Mouse (Mus musculus): ENCODE results near the gene Ccnc. TPM values are rescaled to one million over a fixed set of nuclear protein-coding genes. Genes with fewer than 3 reads are reported as not detected.

Ccnc gene
- polyA plus RNA-seq, 1 experiment from 2014 or later, result 71.5 TPM

DNA sequence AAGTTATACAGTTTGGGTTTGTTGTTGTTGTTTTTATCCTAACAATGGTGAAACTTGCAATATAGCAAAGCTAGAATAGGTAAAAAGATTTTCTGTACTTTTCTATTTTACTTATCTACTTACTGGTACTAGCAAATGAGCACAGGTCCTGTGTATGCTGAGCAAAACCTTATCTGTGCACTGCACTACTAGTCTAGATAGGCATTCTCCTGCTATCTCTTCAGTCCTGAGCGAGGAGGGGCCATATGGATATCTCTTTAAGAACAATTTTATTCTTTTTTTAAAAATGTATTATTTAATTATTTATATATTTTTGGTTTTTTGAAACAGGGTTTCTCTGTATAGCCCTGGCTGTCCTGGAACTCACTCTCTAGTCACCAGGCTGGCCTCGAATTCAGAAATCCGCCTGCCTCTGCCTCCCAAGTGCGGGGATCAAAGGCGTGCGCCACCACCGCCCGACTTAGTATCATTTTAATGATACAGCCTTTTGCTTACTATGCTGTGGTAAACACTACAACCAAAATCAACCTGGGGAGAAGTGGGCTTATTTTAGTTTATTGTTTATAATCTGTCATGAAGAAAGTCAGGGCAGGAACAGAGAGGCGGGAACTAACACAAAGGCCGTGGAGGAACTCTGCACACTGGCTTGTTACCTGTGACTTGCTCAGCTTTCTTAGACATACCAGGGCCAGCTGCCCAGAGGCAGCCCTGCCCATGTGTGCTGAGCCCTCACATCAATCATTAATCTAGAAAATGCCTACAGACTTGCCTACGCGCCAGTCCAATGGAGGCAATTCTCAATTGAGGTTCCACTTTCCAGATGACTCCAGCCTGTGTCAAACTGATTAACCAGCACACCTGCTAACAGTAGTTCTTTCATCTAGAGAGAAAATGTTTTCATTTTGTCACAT is 53.6 kb downstream of the Ccnc start:
- 97% methylated on average over 12 of the region's 12 CpGs for WGBS
- Histone ChIP-seq H3K36me3 (ENCODE audit: control insufficient read depth, insufficient read depth, low read length) (peaks cover 23% of the 10 kb centered on the region; the same call in 1 of the 2 replicates), H3K4me1 (ENCODE audit: control insufficient read depth, insufficient read depth, low read length) (peaks cover 3% of the 10 kb centered on the region; the same call in 1 of the 2 replicates), H3K27ac (ENCODE audit: low read depth, low read length) (no peak overlapping the region), H3K9me3 (ENCODE audit: control insufficient read depth, low read length) (no peaks in the 10 kb centered on the region), H3K27me3 (ENCODE audit: control insufficient read depth, insufficient read depth, low read length) (no peaks in the 10 kb centered on the region), H3K4me2 (ENCODE audit: low read depth, low read length) (no peak overlapping the region), H3K9ac (replicated peaks; ENCODE audit: low read depth, low read length) (no peak overlapping the region), H3K4me3 (ENCODE audit: low read depth, low read length) (no peak overlapping the region)
- no peak for ATAC-seq (ENCODE audit: low read depth)

DNA sequence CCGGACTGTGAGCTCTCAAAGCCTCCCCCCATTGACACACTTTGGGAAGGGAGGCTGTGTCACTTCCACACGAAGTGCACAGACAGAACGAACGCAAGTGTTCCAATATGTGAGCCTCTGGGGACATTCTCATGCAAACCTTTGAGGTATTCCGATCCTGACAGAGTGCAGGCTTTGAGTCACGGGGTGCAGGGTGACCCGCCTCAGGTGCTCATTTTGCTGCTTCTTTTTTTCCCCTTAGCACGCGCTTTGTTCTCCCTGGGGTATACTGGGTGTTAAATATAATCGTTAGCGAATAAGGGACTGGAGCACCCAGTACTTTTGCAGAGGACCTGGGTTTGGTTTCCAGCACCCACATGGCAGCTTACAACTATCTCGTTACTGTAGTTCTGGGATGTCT is 58.8 kb downstream of the Ccnc start:
- Histone ChIP-seq H3K9me3 (ENCODE audit: control insufficient read depth, low read length) (no peaks in the 10 kb centered on the region), H3K27me3 (ENCODE audit: control insufficient read depth, insufficient read depth, low read length) (no peaks in the 10 kb centered on the region), H3K27ac (ENCODE audit: low read depth, low read length) (no peak overlapping the region), H3K4me2 (ENCODE audit: low read depth, low read length) (no peak overlapping the region), H3K4me1 (ENCODE audit: control insufficient read depth, insufficient read depth, low read length) (no peaks in the 10 kb centered on the region), H3K4me3 (ENCODE audit: low read depth, low read length) (no peak overlapping the region), H3K9ac (replicated peaks; ENCODE audit: low read depth, low read length) (no peak overlapping the region), H3K36me3 (ENCODE audit: control insufficient read depth, insufficient read depth, low read length) (peaks cover 28% of the 10 kb centered on the region; the same call in 1 of the 2 replicates)
- 98% methylated on average over 12 of the region's 12 CpGs for WGBS
- no peak for ATAC-seq (ENCODE audit: low read depth)

DNA sequence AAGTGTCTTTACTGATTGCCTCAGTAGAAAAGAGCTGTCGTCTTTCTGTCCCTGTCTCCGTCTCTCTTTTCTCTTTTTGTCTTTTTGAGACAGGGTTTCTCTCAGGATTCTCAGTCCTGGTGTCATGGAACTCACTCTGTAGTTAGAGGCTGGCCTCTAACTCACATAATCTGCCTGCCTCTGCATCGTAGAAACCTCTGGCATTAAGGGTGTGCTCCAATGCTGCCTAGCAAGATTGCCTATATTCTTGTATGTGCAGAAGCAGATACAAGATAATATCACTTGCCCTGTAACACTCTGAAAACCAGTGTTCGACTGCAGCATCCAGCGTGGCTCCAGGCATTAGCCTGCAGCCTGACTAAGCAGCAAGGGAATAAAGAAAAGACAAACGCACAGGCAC is 61.4 kb downstream of the Ccnc start:
- Histone ChIP-seq H3K4me1 (ENCODE audit: control insufficient read depth, insufficient read depth, low read length) (no peaks in the 10 kb centered on the region), H3K27me3 (ENCODE audit: control insufficient read depth, insufficient read depth, low read length) (no peaks in the 10 kb centered on the region), H3K9ac (replicated peaks; ENCODE audit: low read depth, low read length) (no peak overlapping the region), H3K9me3 (ENCODE audit: control insufficient read depth, low read length) (no peaks in the 10 kb centered on the region), H3K4me2 (ENCODE audit: low read depth, low read length) (no peak overlapping the region), H3K27ac (ENCODE audit: low read depth, low read length) (no peak overlapping the region), H3K4me3 (ENCODE audit: low read depth, low read length) (no peak overlapping the region), H3K36me3 (ENCODE audit: control insufficient read depth, insufficient read depth, low read length) (peaks cover 16% of the 10 kb centered on the region; the same call in 1 of the 2 replicates)
- WGBS, result 89% methylated on average over 6 of the region's 6 CpGs
- no peak for ATAC-seq (ENCODE audit: low read depth)

DNA sequence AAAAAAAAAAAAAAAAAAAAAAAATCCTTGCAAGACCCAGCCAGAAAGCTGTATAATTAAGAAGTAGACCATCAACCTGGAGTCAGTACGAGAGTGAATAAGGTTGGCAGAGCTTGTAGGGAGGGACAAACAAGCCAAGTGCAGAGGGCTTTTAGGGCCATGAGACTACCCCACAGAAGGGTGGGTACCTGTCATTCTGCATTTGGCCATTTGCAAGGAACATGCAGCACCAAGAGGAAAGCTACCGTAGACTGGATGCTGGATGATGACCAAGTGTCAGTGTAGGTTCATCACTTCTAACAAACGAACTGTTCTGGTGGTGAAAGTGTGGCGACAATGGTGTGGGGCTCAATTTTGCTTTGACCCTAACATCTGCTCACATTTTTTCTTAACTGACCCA is 62.3 kb downstream of the Ccnc start:
- Histone ChIP-seq H3K4me2 (ENCODE audit: low read depth, low read length) (no peak overlapping the region), H3K27ac (ENCODE audit: low read depth, low read length) (no peak overlapping the region), H3K4me3 (ENCODE audit: low read depth, low read length) (no peak overlapping the region), H3K9ac (replicated peaks; ENCODE audit: low read depth, low read length) (no peak overlapping the region), H3K9me3 (ENCODE audit: control insufficient read depth, low read length) (no peaks in the 10 kb centered on the region), H3K4me1 (ENCODE audit: control insufficient read depth, insufficient read depth, low read length) (no peaks in the 10 kb centered on the region), H3K36me3 (ENCODE audit: control insufficient read depth, insufficient read depth, low read length) (peaks cover 15% of the 10 kb centered on the region; the same call in 1 of the 2 replicates), H3K27me3 (ENCODE audit: control insufficient read depth, insufficient read depth, low read length) (no peaks in the 10 kb centered on the region)
- no peak for ATAC-seq (ENCODE audit: low read depth)
- WGBS, result 94% methylated on average over 4 of the region's 4 CpGs

DNA sequence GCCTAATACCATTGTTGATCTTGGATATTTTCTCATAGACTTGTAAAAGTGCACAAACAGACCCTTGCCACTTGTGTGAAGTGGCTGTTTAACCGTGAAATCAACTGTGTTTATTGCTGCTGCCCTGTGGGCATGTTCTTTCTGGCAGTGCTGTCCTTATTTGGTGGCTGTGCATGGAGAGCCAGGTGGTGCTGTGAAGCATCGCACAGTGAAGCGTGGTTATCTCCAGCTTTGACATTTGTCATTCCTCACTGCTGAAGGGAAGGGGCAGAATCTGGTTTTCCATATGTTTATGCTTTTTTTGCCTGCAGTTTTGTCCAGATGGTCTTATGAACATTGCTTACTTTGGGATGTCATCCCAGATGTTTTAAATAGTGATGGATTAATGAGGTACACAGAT is 66.1 kb downstream of the Ccnc start:
- Histone ChIP-seq H3K4me3 (ENCODE audit: low read depth, low read length) (no peak overlapping the region), H3K4me2 (ENCODE audit: low read depth, low read length) (no peak overlapping the region), H3K27me3 (ENCODE audit: control insufficient read depth, insufficient read depth, low read length) (no peaks in the 10 kb centered on the region), H3K9ac (replicated peaks; ENCODE audit: low read depth, low read length) (no peak overlapping the region), H3K9me3 (ENCODE audit: control insufficient read depth, low read length) (no peaks in the 10 kb centered on the region), H3K4me1 (ENCODE audit: control insufficient read depth, insufficient read depth, low read length) (no peaks in the 10 kb centered on the region), H3K36me3 (ENCODE audit: control insufficient read depth, insufficient read depth, low read length) (0 out of 2 replicates have a peak, but pooled peaks cover 1% of the 10 kb centered on the region), H3K27ac (ENCODE audit: low read depth, low read length) (no peak overlapping the region)
- ATAC-seq (ENCODE audit: low read depth), result peak; percentile 78; the same call in 1 of the 2 replicates
- WGBS, result 31% methylated on average over 3 of the region's 3 CpGs

DNA sequence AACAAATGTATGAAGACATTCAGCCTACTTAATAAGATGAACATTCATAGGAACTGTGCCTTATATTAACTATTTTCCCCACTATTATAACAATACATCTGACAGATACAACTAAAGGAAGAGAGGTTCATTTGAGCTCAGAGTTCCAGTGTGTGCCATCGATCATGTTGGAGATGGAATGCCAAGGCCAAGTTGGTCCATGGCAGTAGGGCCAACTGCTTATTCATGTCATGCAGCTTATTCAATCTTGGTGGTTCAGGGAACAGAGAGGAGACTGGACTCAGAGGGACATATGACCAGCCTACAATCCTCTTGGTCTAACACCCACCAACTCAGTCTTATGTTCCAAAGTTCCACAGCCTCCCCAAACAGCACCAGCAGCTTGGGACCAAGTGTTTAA is 73.5 kb downstream of the Ccnc start:
- no peaks in the 10 kb centered on the region for H3K9me3 ChIP-seq (ENCODE audit: control insufficient read depth, low read length)
- 95% methylated on average over 1 of the region's 1 CpGs for WGBS
- H3K4me1 ChIP-seq (ENCODE audit: control insufficient read depth, insufficient read depth, low read length), result no peaks in the 10 kb centered on the region
- no peak for ATAC-seq (ENCODE audit: low read depth)
- H3K36me3 ChIP-seq (ENCODE audit: control insufficient read depth, insufficient read depth, low read length), result peaks cover 14% of the 10 kb centered on the region; the same call in 1 of the 2 replicates
- no peaks in the 10 kb centered on the region for H3K27me3 ChIP-seq (ENCODE audit: control insufficient read depth, insufficient read depth, low read length)
- no peak overlapping the region for H3K4me3 ChIP-seq (ENCODE audit: low read depth, low read length)
- H3K4me2 ChIP-seq (ENCODE audit: low read depth, low read length), result no peak overlapping the region
- H3K27ac ChIP-seq (ENCODE audit: low read depth, low read length), result no peak overlapping the region
- no peak overlapping the region for H3K9ac ChIP-seq (replicated peaks; ENCODE audit: low read depth, low read length)

DNA sequence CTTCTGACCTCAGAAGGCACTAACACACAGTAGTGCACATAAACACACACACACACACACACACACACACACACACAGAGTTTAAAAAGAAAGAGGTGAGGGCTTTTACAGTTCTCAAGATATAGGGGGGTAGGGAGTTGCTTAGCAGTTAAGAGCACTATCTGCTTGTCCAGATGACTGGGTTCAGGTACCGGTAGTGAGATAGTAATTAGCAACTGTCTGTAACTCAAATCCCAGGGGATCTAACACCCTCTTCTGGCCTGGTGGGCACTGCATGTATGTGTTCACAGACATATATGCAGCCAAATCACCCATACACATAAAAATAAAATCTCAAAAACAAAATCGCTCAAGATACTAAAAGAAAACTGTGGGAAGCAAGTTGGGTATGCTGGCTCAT is 74.1 kb downstream of the Ccnc start:
- ATAC-seq (ENCODE audit: low read depth), result no peak
- Histone ChIP-seq H3K27me3 (ENCODE audit: control insufficient read depth, insufficient read depth, low read length) (no peaks in the 10 kb centered on the region), H3K4me3 (ENCODE audit: low read depth, low read length) (no peak overlapping the region), H3K4me1 (ENCODE audit: control insufficient read depth, insufficient read depth, low read length) (no peaks in the 10 kb centered on the region), H3K36me3 (ENCODE audit: control insufficient read depth, insufficient read depth, low read length) (peaks cover 14% of the 10 kb centered on the region; the same call in 1 of the 2 replicates), H3K4me2 (ENCODE audit: low read depth, low read length) (no peak overlapping the region), H3K27ac (ENCODE audit: low read depth, low read length) (no peak overlapping the region), H3K9ac (replicated peaks; ENCODE audit: low read depth, low read length) (no peak overlapping the region), H3K9me3 (ENCODE audit: control insufficient read depth, low read length) (no peaks in the 10 kb centered on the region)
- WGBS, result 96% methylated on average over 2 of the region's 2 CpGs

DNA sequence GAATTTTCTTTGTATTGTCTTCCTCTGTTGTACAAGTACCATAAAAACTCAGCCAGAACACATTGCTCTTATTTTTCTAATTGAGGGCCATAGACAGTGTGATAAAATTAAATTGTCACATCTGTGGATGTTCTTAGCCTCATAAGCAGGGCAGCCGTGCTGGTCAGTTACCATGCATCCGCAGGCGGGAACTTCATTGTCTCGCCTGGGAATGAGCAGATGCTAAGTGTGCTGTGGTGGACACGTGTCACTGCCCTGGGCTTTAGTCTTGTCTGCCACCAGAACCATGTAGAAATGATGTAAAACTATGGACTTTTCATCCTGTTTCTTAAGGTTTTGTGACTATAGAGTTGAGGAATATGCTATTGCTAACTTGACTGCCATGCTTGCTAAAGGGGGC is 79.7 kb downstream of the Ccnc start:
- Histone ChIP-seq H3K36me3 (ENCODE audit: control insufficient read depth, insufficient read depth, low read length) (peaks cover 8% of the 10 kb centered on the region), H3K4me2 (ENCODE audit: low read depth, low read length) (no peak overlapping the region), H3K4me3 (ENCODE audit: low read depth, low read length) (no peak overlapping the region), H3K27me3 (ENCODE audit: control insufficient read depth, insufficient read depth, low read length) (no peaks in the 10 kb centered on the region), H3K9me3 (ENCODE audit: control insufficient read depth, low read length) (no peaks in the 10 kb centered on the region), H3K4me1 (ENCODE audit: control insufficient read depth, insufficient read depth, low read length) (no peaks in the 10 kb centered on the region), H3K27ac (ENCODE audit: low read depth, low read length) (no peak overlapping the region), H3K9ac (replicated peaks; ENCODE audit: low read depth, low read length) (no peak overlapping the region)
- 44% methylated on average over 5 of the region's 5 CpGs for WGBS
- peak; percentile 51; the same call in 1 of the 2 replicates for ATAC-seq (ENCODE audit: low read depth)

Data from neural tube, embryonic 14.5 days (tissue).